Mouse (Mus musculus) forelimb bud, embryonic 11.5 days (tissue): ENCODE measurements around the gene Cdh7.
"Not testable (repeated sequence)": the region's sequence is repeated elsewhere in the genome, so short reads cannot be mapped to it uniquely, and the experiment has no call there.

ENCODE experiments used
- DNase-seq: peaks from one replicate; pipeline ENCODE4 v3.0.0-alpha.2; 2012; ENCODE audit warnings: low read depth, low spot score

Cdh7 gene

DNA sequence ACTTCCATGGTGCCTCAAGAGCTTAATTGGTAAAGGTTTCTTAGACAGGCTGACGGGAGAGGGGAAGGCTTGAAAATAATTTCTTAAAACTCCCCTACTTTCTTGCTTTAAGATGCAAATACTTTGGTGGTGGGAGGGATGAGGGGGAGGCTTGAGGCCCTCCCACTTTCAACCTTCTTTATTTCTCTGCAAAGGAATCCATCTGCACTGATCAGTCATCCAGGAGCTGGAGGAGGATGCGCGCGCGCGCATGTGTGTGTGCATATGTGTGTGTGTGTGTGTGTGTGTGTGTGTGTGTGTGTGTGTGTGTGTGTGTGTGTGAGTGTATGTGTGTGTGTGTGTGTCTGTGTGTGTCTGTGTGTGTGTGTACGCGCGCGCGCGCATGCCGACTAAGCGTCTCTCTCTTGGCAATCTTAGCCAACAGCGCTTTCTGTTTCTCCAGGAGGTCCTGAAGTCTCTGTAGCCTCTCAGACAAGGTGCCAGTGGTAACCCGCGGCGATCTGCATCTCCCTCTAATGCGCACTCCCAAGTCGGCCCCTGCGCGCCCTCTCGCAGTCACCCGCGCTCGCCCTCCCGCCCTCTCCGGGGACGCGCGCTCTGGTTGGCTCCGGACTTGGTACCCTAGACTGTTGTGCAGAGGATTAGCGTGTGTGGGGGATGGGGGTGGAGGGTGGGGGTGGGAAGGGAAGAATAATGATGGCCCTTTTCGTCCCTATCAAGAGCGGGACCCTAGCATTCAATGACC is at the start of gene Cdh7:
Gene Cdh7, plus strand, starts transcription at position 368 of the 745 bp plus-strand sequence.
- no peak for DNase-seq

GRCm38 (mm10) chr1:109932674-109933073 is 49.6 kb upstream of the Cdh7 start:
- no peak for DNase-seq

DNA sequence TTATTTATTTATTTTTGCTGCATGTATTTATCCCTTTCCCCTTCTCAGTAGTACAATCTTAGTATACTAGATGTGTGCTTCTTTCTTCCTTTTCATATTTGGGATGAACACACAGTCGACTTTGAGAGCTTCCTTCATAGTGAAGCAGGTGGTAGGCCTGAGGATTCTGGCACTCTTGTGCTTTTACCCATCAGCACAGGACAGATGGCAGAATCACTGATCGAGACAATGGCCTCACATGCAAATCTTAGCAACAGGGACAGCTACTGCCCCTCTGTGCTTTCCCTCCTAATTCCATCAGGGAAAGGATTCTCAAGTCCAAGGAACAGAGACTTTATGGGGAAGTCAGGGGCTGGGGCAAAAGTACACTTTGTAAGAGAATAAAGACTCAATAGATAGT is 33.7 kb upstream of the Cdh7 start:
- DNase-seq: no peak

GRCm38 (mm10) chr1:109971721-109972425 is 10.4 kb upstream of the Cdh7 start:
- no peak for DNase-seq

DNA sequence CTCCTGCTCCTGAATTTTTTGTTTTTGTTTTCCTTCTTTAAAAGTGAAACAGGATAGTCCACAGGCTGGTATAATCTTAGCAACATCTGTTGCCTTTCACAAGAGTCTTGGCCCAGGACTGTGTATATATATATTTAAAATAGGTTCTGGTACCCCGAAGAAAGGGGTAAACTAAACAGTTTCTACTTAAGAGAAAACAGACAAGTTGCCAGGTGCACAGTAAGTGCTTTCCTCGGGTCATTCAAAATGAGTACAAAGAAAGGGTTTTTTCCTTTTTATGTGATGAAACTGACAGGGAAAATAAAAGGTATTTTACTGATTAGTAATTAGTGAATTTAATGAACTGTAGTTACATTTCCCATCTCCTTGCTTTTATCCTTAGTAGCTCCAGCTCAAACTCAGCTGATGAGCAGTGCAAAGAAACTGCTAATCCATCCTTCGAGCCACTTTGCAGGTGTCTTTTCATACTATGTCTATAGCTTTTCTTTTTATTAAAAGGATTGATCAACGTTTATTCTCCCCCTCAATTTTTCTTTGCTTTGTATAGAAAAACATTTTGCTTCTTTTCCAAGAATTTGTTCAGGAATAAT is 9.7 kb upstream of the Cdh7 start:
- no peak for DNase-seq

DNA sequence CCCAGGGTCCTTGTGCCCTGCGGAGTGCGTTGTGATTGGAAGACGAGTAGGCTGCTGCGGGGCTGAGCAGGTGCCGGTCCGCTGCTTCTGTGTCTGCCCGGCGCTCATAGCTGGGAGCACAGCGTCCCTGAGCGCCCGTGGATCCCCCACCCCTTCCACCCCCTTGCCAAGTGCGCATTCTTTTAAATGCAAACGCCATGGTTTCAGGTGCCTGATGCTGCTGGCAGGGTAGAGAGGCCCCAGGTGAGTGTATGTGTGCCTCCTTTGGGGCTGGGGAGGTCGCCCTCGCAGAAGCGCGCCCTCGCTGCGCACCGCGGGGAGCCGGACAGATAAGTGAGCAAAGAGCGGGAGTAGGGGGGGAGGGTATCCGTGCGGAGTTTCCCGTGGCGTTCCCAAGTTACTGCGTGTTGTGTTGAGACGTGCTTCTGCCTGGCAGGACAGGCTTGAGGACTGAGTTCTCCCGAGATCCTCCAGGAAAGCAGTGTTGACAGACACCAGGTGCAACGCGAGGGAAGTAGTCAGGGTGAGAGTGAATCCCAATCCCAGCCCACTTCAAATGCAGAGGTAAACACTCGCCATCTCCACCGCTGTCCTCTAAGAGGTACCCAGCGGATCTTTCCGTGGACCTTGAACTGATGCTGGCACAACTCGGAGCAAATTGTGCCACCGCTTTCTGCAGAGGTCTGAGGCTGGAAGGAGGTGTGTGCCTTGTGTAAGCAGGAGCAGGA is 742 bp downstream of the Cdh7 start:
- DNase-seq: no peak

- DNase-seq: no peak
Observed at GRCm38 (mm10) chr1:109983537-109983912, 1.3 kb downstream of the Cdh7 start.

- no peak for DNase-seq
Observed at GRCm38 (mm10) chr1:109984776-109985175, 2.5 kb downstream of the Cdh7 start.

GRCm38 (mm10) chr1:109985468-109985867 is 3.2 kb downstream of the Cdh7 start:
- DNase-seq: no peak

DNA sequence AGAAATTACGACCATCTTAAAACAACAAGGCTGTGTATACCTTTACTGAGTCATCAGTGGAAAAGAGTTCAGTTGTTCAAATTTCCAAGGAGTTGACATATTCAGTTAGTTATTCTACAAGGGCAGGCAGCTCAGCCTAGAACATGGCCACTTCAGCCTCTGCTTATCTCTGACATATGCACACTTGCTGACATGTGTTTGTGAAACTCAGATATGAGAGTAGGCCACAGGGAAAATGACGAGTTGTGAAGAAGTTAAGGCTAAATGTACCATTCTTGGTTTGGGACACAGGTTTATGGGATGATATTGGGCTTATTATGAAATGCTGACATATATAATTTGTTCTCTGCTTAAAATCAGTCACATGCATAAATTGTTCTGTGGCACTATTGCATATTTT is 7.3 kb downstream of the Cdh7 start:
- DNase-seq: no peak

DNA sequence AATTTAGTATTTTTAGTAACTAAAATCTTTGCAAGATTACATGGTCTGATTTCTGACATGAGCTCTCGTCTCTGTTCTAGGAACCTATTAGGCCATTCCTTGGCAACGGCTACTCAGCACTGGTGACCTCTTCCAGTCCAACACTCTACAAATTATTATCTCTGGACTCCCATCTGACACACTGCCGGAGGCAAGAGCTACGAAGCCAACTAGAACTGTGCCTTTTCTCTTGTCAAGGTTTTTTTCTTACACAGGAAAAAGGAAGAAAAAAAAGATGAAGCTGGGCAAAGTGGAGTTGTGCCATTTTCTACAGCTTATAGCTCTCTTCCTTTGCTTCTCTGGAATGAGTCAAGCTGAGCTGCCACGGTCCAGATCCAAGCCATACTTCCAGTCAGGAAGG is 11.7 kb downstream of the Cdh7 start:
- no peak for DNase-seq

GRCm38 (mm10) chr1:110004451-110004850 is 22.2 kb downstream of the Cdh7 start:
- DNase-seq: no peak

GRCm38 (mm10) chr1:110005038-110005437 is 22.8 kb downstream of the Cdh7 start:
- no peak for DNase-seq

DNA sequence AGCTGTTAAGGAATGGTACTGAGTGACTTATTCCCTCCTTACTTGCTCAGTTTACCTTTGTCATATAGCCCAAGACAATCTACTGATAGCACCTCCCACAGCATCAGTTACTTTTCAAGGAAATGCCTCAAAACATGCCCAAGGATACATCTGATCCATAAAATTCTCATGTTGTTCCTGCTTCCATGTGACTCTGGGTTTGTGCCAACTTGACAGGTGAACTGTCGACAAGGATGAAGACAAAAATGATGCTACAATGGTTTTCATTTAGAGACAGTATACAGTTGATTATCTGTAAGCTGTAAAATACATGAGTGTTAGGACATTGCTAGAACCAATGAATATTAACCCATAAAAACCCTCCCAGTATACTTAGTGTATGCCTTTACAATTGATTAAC is 29.9 kb downstream of the Cdh7 start:
- DNase-seq: no peak

DNA sequence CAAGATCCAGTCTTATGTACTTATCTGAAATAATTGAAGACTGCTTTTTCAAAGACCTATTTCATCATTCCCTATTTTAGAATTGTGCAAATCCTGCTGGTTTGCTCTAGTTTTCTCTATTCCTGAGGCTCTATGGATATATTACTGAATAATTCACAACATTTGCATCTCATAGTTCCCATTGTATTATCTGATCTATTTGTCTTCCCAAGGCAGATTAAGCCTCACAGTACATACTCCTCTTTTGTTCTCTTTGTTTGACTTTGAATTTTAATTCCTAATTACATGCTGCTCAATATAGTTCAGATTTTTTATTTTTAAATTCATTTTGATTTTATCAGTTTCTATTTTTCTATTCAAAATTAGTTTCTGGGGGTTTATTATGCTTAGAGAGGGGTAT is 74.1 kb downstream of the Cdh7 start:
- no peak for DNase-seq

GRCm38 (mm10) chr1:110067405-110067804 is 85.2 kb downstream of the Cdh7 start:
- no peak for DNase-seq

DNA sequence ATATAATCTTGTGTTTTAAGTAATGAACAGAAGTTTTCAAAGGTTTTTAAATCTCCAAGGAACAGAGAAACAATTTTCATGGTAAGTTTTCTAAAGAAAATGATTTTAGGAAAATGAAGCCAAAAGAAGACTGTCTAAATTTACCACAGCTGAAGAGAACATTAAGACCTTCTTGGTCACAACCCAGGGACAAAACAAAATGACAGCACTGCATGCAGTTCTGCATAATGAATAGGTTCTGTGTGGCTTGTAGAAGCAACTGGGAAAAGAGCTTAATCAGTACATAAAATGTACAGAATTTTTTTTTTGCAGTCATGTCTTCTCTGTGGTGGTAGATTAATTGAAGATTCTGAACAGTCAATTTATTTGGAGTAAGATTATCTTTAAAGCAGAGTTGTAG is 96.2 kb downstream of the Cdh7 start:
- DNase-seq: no peak

DNA sequence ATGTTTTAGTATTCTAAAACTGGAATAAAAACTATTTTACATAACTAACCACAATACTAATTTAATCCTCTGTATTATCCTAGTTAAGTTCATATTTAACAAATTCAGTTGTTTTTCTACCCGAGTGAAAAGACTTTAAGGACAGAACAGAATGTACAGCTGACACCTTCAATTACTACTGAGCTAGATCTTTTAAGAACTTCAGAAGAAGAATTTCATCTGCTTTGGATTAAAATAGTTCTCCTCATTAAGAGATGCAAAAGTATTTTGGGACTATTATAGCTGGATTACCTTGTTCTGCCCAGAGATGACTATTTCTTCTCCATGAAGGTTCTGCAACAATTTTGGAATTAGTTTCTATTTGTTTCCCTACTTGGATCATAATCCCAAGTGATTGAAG is 135.8 kb downstream of the Cdh7 start:
- DNase-seq: no peak

DNA sequence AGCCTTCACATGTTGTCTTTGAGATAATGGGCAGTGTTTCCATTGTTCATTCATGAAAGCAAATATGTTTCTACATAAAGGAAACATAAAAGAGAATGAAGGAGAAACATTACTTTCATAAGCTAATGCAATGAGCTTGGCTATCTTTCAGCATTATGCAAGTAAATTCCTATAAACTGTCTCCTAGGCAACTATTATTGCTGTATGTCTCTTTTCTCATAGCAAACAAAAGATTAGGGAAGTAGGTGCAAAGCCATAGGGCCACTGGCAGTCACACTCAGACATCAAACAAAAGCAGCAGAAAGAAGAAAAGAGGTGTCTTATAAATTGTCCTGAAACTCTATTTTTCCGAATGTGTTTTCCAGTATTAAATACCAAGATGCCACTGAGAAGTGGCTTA is 136.6 kb downstream of the Cdh7 start:
- no peak for DNase-seq

DNA sequence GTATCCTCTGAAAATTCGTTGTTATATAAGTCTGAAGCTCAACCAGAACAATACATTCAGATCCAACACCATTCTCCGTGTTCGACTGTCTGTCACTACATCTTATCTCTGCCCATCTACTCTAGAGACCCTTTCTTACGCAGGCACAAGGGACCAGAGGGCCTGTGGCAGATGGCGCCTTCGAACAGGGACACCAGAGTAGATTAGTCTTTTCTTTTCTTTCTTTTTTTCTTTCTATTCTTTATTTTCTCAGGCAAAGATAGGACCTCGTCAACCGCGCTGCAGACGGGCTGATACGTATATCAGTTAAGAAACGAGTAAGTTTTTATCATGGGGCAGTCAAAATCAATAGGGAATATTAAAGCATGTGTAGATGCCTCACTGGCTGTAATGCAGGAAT is 189.2 kb downstream of the Cdh7 start:
- DNase-seq: not testable (repeated sequence)
